ENCODE assay signal across 15 mouse cellular contexts in the genomic region with DNA sequence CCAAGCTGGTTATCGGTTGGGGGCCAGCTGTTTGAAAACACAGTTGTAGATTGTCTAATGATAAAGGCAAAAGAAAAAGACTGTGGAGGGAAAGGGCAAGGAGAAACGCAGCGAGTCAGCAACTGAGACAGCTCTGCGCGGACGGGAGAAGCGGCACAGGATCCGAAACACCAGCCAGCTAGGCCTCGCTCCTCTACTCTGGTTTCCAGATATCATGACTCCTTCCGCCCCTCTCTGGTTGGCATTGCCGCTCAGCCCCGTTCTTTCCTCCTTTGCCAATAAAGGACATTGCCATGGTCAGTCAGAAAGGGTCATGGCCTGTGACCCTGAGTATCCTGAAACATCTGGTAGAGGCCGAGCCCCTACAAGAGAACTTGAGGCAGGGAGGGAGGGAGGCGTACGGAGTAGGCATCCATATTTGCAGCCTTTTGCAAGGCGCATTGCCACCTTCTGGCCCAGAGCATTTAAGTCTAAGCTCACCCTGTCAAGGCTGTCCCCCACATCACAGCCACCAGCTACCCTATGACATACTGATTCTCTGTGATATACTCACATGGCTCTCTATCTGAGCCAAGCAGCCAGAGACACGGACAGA. TPM values are rescaled to one million over a fixed set of nuclear protein-coding genes. Genes with fewer than 3 reads are reported as not detected.
A peak's percentile ranks its signal among the peaks of the same experiment; 100 is the strongest.
DNase-seq lines count a peak whose midpoint lies in the region; ATAC-seq and TF ChIP-seq lines count a peak whose summit lies in the region.
"Had no signal": no experiment of that assay in that cellular context is flagged by ENCODE, and none has a peak within 500 bp of the region (broad histone marks: within the 10 kb centered on the region; RNA-seq: fewer than 3 reads in every experiment).

No protein-coding gene starts in this region.

- no peak for DNase-seq in spleen, adult 2 months (ENCODE audit: low read depth in 1 of 2, low spot score in 2 of 2)
- DNase-seq in spleen, postnatal 14 days (ENCODE audit: low spot score in 2 of 2), result no peak
- peak; percentile 66 for DNase-seq in thymus, adult 2 months
- DNase-seq in cerebellum, postnatal 14 days, result no peak
- DNase-seq in cerebellum, postnatal 25 days, result no peak
- DNase-seq in right cerebral cortex, postnatal 25 days, result no peak
- DNase-seq: adrenal gland, postnatal 14 days; cerebellum, adult 9-11 months; gastrocnemius, postnatal 25 days; liver, embryonic 13.5 days had no signal

- H3K4me3 ChIP-seq in spleen, adult 2 months (ENCODE audit: extremely low read depth, insufficient read depth, insufficient read length), result peak overlapping the region; percentile 65
- H3K4me3 ChIP-seq in thymus, adult 2 months (ENCODE audit: control insufficient read depth, insufficient read depth, low read length), result peak overlapping the region; percentile 75
- H3K4me3 ChIP-seq: hindbrain, embryonic 12.5 days; liver, embryonic 13.5 days; neural tube, embryonic 13.5 days had no signal

- 80% methylated on average over 17 of the region's 17 CpGs for WGBS in spleen, adult 2 months
- 24% methylated on average over 17 of the region's 17 CpGs for WGBS in thymus, adult 2 months

- peak; percentile 22 for ATAC-seq in activated CD4-positive, CD25-positive, alpha-beta regulatory T cell, adult 4 months
- ATAC-seq: midbrain, embryonic 16.5 days had no signal

- H3K27ac ChIP-seq in spleen, adult 2 months (ENCODE audit: insufficient read depth, low read length), result peak overlapping the region; percentile 93
- peak overlapping the region; percentile 95 for H3K27ac ChIP-seq in thymus, adult 2 months (ENCODE audit: control insufficient read depth, insufficient read depth, low read length)
- H3K27ac ChIP-seq: hindbrain, embryonic 12.5 days; kidney, postnatal 0 days; liver, embryonic 13.5 days; neural tube, embryonic 13.5 days had no signal

- no peaks in the 10 kb centered on the region for H3K27me3 ChIP-seq in spleen, adult 2 months (ENCODE audit: control insufficient read depth, insufficient read depth, low read length)
- no peaks in the 10 kb centered on the region for H3K27me3 ChIP-seq in thymus, adult 2 months (ENCODE audit: control insufficient read depth, insufficient read depth, low read length)
- H3K27me3 ChIP-seq: liver, embryonic 13.5 days had no signal

- TF ChIP-seq POLR2A in spleen, adult 2 months (IDR thresholded peaks at IDR 0.05; ENCODE audit: low read depth, low read length), result no peak
- no peak for TF ChIP-seq POLR2A in thymus, adult 2 months (IDR thresholded peaks at IDR 0.05; ENCODE audit: control insufficient read depth, extremely low read depth, insufficient read depth, low read length, poor library complexity)

- TF ChIP-seq CTCF in spleen, adult 2 months (IDR thresholded peaks at IDR 0.05; ENCODE audit: extremely low read depth, insufficient read depth, insufficient read length, insufficient replicate concordance), result no peak
- TF ChIP-seq CTCF in thymus, adult 2 months (IDR thresholded peaks at IDR 0.05; ENCODE audit: borderline replicate concordance, control insufficient read depth, extremely low read depth, insufficient read depth, low read length, poor library complexity), result no peak

- H3K4me1 ChIP-seq in spleen, adult 2 months (ENCODE audit: control insufficient read depth, insufficient read depth, insufficient read length), result no peaks in the 10 kb centered on the region
- H3K4me1 ChIP-seq in thymus, adult 2 months (replicated peaks; ENCODE audit: control insufficient read depth, insufficient read depth, low read length), result peaks cover 31% of the 10 kb centered on the region

- H3K36me3 ChIP-seq in spleen, adult 2 months (ENCODE audit: control insufficient read depth, insufficient read depth, low read length), result no peaks in the 10 kb centered on the region
- peaks cover 12% of the 10 kb centered on the region; the same call in 1 of the 2 replicates for H3K36me3 ChIP-seq in thymus, adult 2 months (ENCODE audit: control insufficient read depth, insufficient read depth, low read length)
- H3K36me3 ChIP-seq: hindbrain, embryonic 12.5 days; liver, embryonic 13.5 days; neural tube, embryonic 13.5 days had no signal

RNA-seq across cellular contexts. Expression of a gene that starts 0.7 kb away (rescaled TPM):
- polyA plus RNA-seq in spleen, adult 2 months (2012; rRNA removed), result 38.9 and 49.1 TPM in 2 replicates
- 100 to 1,000 TPM; 370 TPM for polyA plus RNA-seq in activated CD4-positive, CD25-positive, alpha-beta regulatory T cell, adult 4 months (2017; shearing (Covaris generic))
- polyA plus RNA-seq in thymus, adult 2 months (2012; rRNA removed), result 559 and 663 TPM in 2 replicates

RNA-seq across cellular contexts. Expression of a gene that starts 25.6 kb away (rescaled TPM):
- 89.4 and 101 TPM in 2 replicates for polyA plus RNA-seq in spleen, adult 2 months (2012; rRNA removed)
- polyA plus RNA-seq in activated CD4-positive, CD25-positive, alpha-beta regulatory T cell, adult 4 months (2017; shearing (Covaris generic)), result 10 to 100 TPM; 24.1 to 24.2 TPM
- polyA plus RNA-seq in thymus, adult 2 months (2012; rRNA removed), result 37.5 and 43.2 TPM in 2 replicates
